Mouse (Mus musculus) c-Kit-positive CD71-negative TER-119-negative erythroid progenitor cells, embryonic 14.5 days (primary cell): ENCODE data around the gene Obox6.

ENCODE experiments used
- DNase-seq: peaks from one replicate; pipeline ENCODE4 v3.0.0-alpha.2; 2013; ENCODE audit warnings: low read depth

Gene Obox6

GRCm38 (mm10) chr7:15839578-15839977 lies at the start of gene Obox6:
Gene Obox6, minus strand, starts transcription at chr7:15839678.
- DNase-seq = no peak

GRCm38 (mm10) chr7:15884127-15884526 lies 44.6 kb upstream of the Obox6 start:
- DNase-seq = no peak

- no peak for DNase-seq
These were observed 42.8 kb upstream of the Obox6 start, which contains the start of gene Crxos for GRCm38 (mm10) chr7:15882317-15882716. Gene Crxos, plus strand, starts transcription at chr7:15882617.

- DNase-seq = no peak
These were observed 42.4 kb upstream of the Obox6 start for GRCm38 (mm10) chr7:15881831-15882230.

- DNase-seq = no peak
These were observed 41.9 kb upstream of the Obox6 start for GRCm38 (mm10) chr7:15881388-15881787.

GRCm38 (mm10) chr7:15879756-15880155 lies 40.3 kb upstream of the Obox6 start, which contains the start of gene Crx:
Gene Crx, minus strand, starts transcription at chr7:15879968.
- DNase-seq = no peak

GRCm38 (mm10) chr7:15864104-15864503 lies 24.6 kb upstream of the Obox6 start:
- no peak for DNase-seq

GRCm38 (mm10) chr7:15859657-15860056 lies 20.2 kb upstream of the Obox6 start:
- DNase-seq = no peak
